Mouse (Mus musculus) stomach, postnatal 0 days (tissue): ENCODE results near the gene Gatb.

ENCODE experiments used
- CTCF ChIP-seq: IDR thresholded peaks from 2 replicates; pipeline ENCODE4 v1.5.1; 2016; ENCODE audit warnings: antibody characterized with exemption, low read depth, mild to moderate bottlenecking, moderate library complexity
- EP300 ChIP-seq: optimal IDR thresholded peaks from 2 replicates; pipeline ENCODE3; 2016; ENCODE audit warnings: antibody characterized with exemption

- no peak for TF ChIP-seq CTCF
- TF ChIP-seq EP300 = no peak
Observed at GRCm38 (mm10) chr3:85685271-85685670, 111.4 kb downstream of the Gatb start.
